Mouse (Mus musculus) limb, embryonic 11.5 days (tissue): ENCODE results near the gene Ier3. TPM values are rescaled to one million over a fixed set of nuclear protein-coding genes. Genes with fewer than 3 reads are reported as not detected.

Source experiments
- ATAC-seq: fragments of 200-750 bp; cut with Nextera tagmentation; 2 replicates; pipeline ENCODE4 v1.8.0; 2017; ENCODE audit warnings: low read depth; ENCODE audit not compliant: insufficient number of reproducible peaks, low FRiP score, low TSS enrichment
- DNase-seq: peaks from one replicate; pipeline ENCODE4 v3.0.0-alpha.2; 2015; ENCODE audit warnings: low spot score
- H3K27ac ChIP-seq: fragments of 300-500 bp; sonication (generic); replicated peaks from 2 replicates; pipeline ENCODE4 v1.5.1; 2014; ENCODE audit warnings: low read depth, mild to moderate bottlenecking, low read length
- H3K27me3 ChIP-seq: fragments of 300-500 bp; sonication (generic); 2 replicates; pipeline ENCODE4 v1.6.1; 2014; ENCODE audit warnings: mild to moderate bottlenecking, low read length, mixed read lengths; ENCODE audit not compliant: control insufficient read depth, insufficient read depth
- H3K36me3 ChIP-seq: fragments of 300-500 bp; sonication (generic); 2 replicates; pipeline ENCODE4 v1.6.1; 2014; ENCODE audit warnings: mild to moderate bottlenecking, low read length, moderate library complexity, mixed read lengths; ENCODE audit not compliant: control insufficient read depth, insufficient read depth
- H3K4me1 ChIP-seq: fragments of 300-500 bp; sonication (generic); 2 replicates; pipeline ENCODE4 v1.6.1; 2014; ENCODE audit warnings: low read length, mixed read lengths; ENCODE audit not compliant: control insufficient read depth, insufficient read depth
- H3K4me2 ChIP-seq: fragments of 300-500 bp; sonication (generic); 2 replicates; pipeline ENCODE4 v1.6.1; 2014; ENCODE audit warnings: low read depth, mild to moderate bottlenecking, moderate library complexity; ENCODE audit not compliant: severe bottlenecking
- H3K4me3 ChIP-seq: fragments of 300-500 bp; sonication (generic); 2 replicates; pipeline ENCODE4 v1.5.1; 2014; ENCODE audit warnings: low read depth, low read length
- H3K9ac ChIP-seq: fragments of 300-500 bp; sonication (generic); 2 replicates; pipeline ENCODE4 v1.6.1; 2014; ENCODE audit warnings: mild to moderate bottlenecking, low read length
- H3K9me3 ChIP-seq: fragments of 300-500 bp; sonication (generic); 2 replicates; pipeline ENCODE4 v1.6.1; 2016; ENCODE audit warnings: low read length; ENCODE audit not compliant: control insufficient read depth
- WGBS: fragments of 180-500 bp; shearing (Covaris S2); extraction: QIAGEN DNeasy Blood & Tissue Kit; methylation state at CpG from one replicate; pipeline ENCODE4 v1.1.7; 2014; 5-methylcytosine and 5-hydroxymethylcytosine counted together
- polyA plus RNA-seq: library from polyadenylated mRNA; unstranded; fragments of >200 nt; fragmentation: Nextera tagmentation; extraction: Ambion mirVana; gene quantifications from 2 replicates; pipeline ENCODE4 v1.2.1, GENCODE M21; 2014

The Ier3 gene
- polyA plus RNA-seq, 1 experiment from 2014 or later, result 3.1 TPM

GRCm38 (mm10) chr17:35785140-35785539 lies 36.3 kb upstream of the Ier3 start:
- no peaks in the 10 kb centered on the region for H3K4me1 ChIP-seq
- no peak overlapping the region for H3K4me2 ChIP-seq
- ATAC-seq (no peak), DNase-seq (no peak)
- no peaks in the 10 kb centered on the region for H3K36me3 ChIP-seq
- H3K27ac ChIP-seq, result no peak overlapping the region
- no peak overlapping the region for H3K9ac ChIP-seq
- H3K27me3 ChIP-seq, result no peaks in the 10 kb centered on the region
- H3K4me3 ChIP-seq, result no peak overlapping the region
- H3K9me3 ChIP-seq, result no peaks in the 10 kb centered on the region
- 83% methylated on average over 4 of the region's 4 CpGs for WGBS

- Histone ChIP-seq H3K4me2 (no peak overlapping the region), H3K9ac (no peak overlapping the region), H3K27ac (no peak overlapping the region), H3K4me3 (no peak overlapping the region), H3K27me3 (no peaks in the 10 kb centered on the region), H3K36me3 (no peaks in the 10 kb centered on the region), H3K4me1 (no peaks in the 10 kb centered on the region), H3K9me3 (no peaks in the 10 kb centered on the region)
- no peak for DNase-seq
- ATAC-seq, result no peak
These were observed 34.0 kb upstream of the Ier3 start for GRCm38 (mm10) chr17:35787493-35787892.

- H3K36me3 ChIP-seq, result no peaks in the 10 kb centered on the region
- no peaks in the 10 kb centered on the region for H3K27me3 ChIP-seq
- no peak overlapping the region for H3K9ac ChIP-seq
- 69% methylated on average over 3 of the region's 3 CpGs for WGBS
- H3K4me3 ChIP-seq, result no peak overlapping the region
- no peak overlapping the region for H3K4me2 ChIP-seq
- ATAC-seq (no peak), DNase-seq (no peak)
- H3K9me3 ChIP-seq, result no peaks in the 10 kb centered on the region
- H3K4me1 ChIP-seq, result no peaks in the 10 kb centered on the region
- no peak overlapping the region for H3K27ac ChIP-seq
These were observed 33.5 kb upstream of the Ier3 start for GRCm38 (mm10) chr17:35788025-35788424.

- H3K4me1 ChIP-seq, result no peaks in the 10 kb centered on the region
- ATAC-seq (no peak), DNase-seq (no peak)
- 81% methylated on average over 4 of the region's 4 CpGs for WGBS
- H3K9ac ChIP-seq, result no peak overlapping the region
- H3K36me3 ChIP-seq, result no peaks in the 10 kb centered on the region
- H3K27me3 ChIP-seq, result no peaks in the 10 kb centered on the region
- H3K4me2 ChIP-seq, result no peak overlapping the region
- no peaks in the 10 kb centered on the region for H3K9me3 ChIP-seq
- no peak overlapping the region for H3K4me3 ChIP-seq
- no peak overlapping the region for H3K27ac ChIP-seq
These were observed 30.6 kb upstream of the Ier3 start for GRCm38 (mm10) chr17:35790933-35791332.

GRCm38 (mm10) chr17:35792837-35793236 lies 28.6 kb upstream of the Ier3 start:
- H3K4me1 ChIP-seq, result no peaks in the 10 kb centered on the region
- WGBS, result 82% methylated on average over 2 of the region's 2 CpGs
- ATAC-seq, result no peak

GRCm38 (mm10) chr17:35795099-35795498 lies 26.4 kb upstream of the Ier3 start:
- H3K9me3 ChIP-seq, result no peaks in the 10 kb centered on the region; the same call in 1 of the 2 replicates
- ATAC-seq, result no peak
- H3K36me3 ChIP-seq, result no peaks in the 10 kb centered on the region
- H3K27me3 ChIP-seq, result no peaks in the 10 kb centered on the region
- no peak overlapping the region for H3K4me3 ChIP-seq
- no peak overlapping the region for H3K4me2 ChIP-seq
- no peak overlapping the region for H3K9ac ChIP-seq
- WGBS, result 60% methylated on average over 2 of the region's 2 CpGs
- DNase-seq, result no peak
- H3K27ac ChIP-seq, result no peak overlapping the region
- H3K4me1 ChIP-seq, result no peaks in the 10 kb centered on the region

More at GRCm38 (mm10) chr17:35792837-35793236, 28.6 kb upstream of the Ier3 start:
- no peaks in the 10 kb centered on the region for H3K36me3 ChIP-seq
- H3K27me3 ChIP-seq, result no peaks in the 10 kb centered on the region
- DNase-seq, result no peak
- H3K9ac ChIP-seq, result no peak overlapping the region
- no peak overlapping the region for H3K4me2 ChIP-seq
- no peaks in the 10 kb centered on the region for H3K9me3 ChIP-seq
- H3K27ac ChIP-seq, result no peak overlapping the region
- H3K4me3 ChIP-seq, result no peak overlapping the region

GRCm38 (mm10) chr17:35795656-35796055 lies 25.8 kb upstream of the Ier3 start:
- no peak overlapping the region for H3K4me3 ChIP-seq
- ATAC-seq, result no peak
- no peak overlapping the region for H3K27ac ChIP-seq
- no peaks in the 10 kb centered on the region for H3K36me3 ChIP-seq
- no peaks in the 10 kb centered on the region for H3K27me3 ChIP-seq
- 75% methylated on average over 6 of the region's 6 CpGs for WGBS
- DNase-seq, result no peak
- no peaks in the 10 kb centered on the region for H3K4me1 ChIP-seq
- H3K9ac ChIP-seq, result no peak overlapping the region
- H3K9me3 ChIP-seq, result no peaks in the 10 kb centered on the region; the same call in 1 of the 2 replicates
- H3K4me2 ChIP-seq, result no peak overlapping the region

- Histone ChIP-seq H3K27ac (no peak overlapping the region), H3K27me3 (no peaks in the 10 kb centered on the region), H3K9me3 (no peaks in the 10 kb centered on the region; the same call in 1 of the 2 replicates), H3K9ac (no peak overlapping the region), H3K4me2 (no peak overlapping the region), H3K4me3 (no peak overlapping the region), H3K36me3 (no peaks in the 10 kb centered on the region), H3K4me1 (no peaks in the 10 kb centered on the region)
- WGBS, result 71% methylated on average over 5 of the region's 5 CpGs
- no peak for DNase-seq
- ATAC-seq, result no peak
These were observed 24.6 kb upstream of the Ier3 start for GRCm38 (mm10) chr17:35796835-35797234.

- Histone ChIP-seq H3K9me3 (no peaks in the 10 kb centered on the region; the same call in 1 of the 2 replicates), H3K4me2 (no peak overlapping the region), H3K9ac (no peak overlapping the region), H3K27me3 (no peaks in the 10 kb centered on the region), H3K4me1 (no peaks in the 10 kb centered on the region), H3K27ac (no peak overlapping the region), H3K36me3 (no peaks in the 10 kb centered on the region), H3K4me3 (no peak overlapping the region)
- no peak for ATAC-seq
- WGBS, result 81% methylated on average over 2 of the region's 2 CpGs
- no peak for DNase-seq
These were observed 20.6 kb upstream of the Ier3 start for GRCm38 (mm10) chr17:35800905-35801304.
